Mouse (Mus musculus): Measurements from ENCODE around the gene Spert.

- TF ChIP-seq GATA1 (IDR thresholded peaks at IDR 0.05; ENCODE audit: borderline replicate concordance, low read length) (no peak), CTCF (IDR thresholded peaks at IDR 0.05; ENCODE audit: low read depth, low read length) (no peak)
Measured at GRCm38 (mm10) chr14:75616375-75616774, 23.5 kb upstream of the Spert start.
